Mouse (Mus musculus) intestine, postnatal 0 days (tissue): ENCODE data around the gene Zbed3. TPM values are rescaled to one million over a fixed set of nuclear protein-coding genes. Genes with fewer than 3 reads are reported as not detected.
A peak's percentile ranks its signal among the peaks of the same experiment; 100 is the strongest.

Experiments used
- ATAC-seq: fragments of 200-750 bp; cut with Nextera tagmentation; 2 replicates; pipeline ENCODE4 v1.8.0; 2017; ENCODE audit warnings: mild to moderate bottlenecking, moderate TSS enrichment, moderate library complexity
- H3K27ac ChIP-seq: fragments of 300-500 bp; sonication (generic); 2 replicates; pipeline ENCODE4 v1.5.1; 2014; ENCODE audit warnings: mild to moderate bottlenecking, low read depth, low read length, moderate library complexity
- H3K27me3 ChIP-seq: fragments of 300-500 bp; sonication (generic); replicated peaks from 2 replicates; pipeline ENCODE4 v1.6.1; 2014; ENCODE audit warnings: low read length, mixed read lengths; ENCODE audit not compliant: control insufficient read depth, insufficient read depth
- H3K36me3 ChIP-seq: fragments of 300-500 bp; sonication (generic); 2 replicates; pipeline ENCODE4 v1.6.1; 2014; ENCODE audit warnings: mild to moderate bottlenecking, moderate library complexity; ENCODE audit not compliant: control insufficient read depth, insufficient read depth
- H3K4me1 ChIP-seq: fragments of 300-500 bp; sonication (generic); replicated peaks from 2 replicates; pipeline ENCODE4 v1.6.1; 2014; ENCODE audit warnings: antibody characterized with exemption, low read length, mixed read lengths; ENCODE audit not compliant: control insufficient read depth, insufficient read depth
- H3K4me2 ChIP-seq: fragments of 300-500 bp; sonication (generic); replicated peaks from 2 replicates; pipeline ENCODE4 v1.6.1; 2014; ENCODE audit warnings: low read depth, mild to moderate bottlenecking, moderate library complexity
- H3K4me3 ChIP-seq: fragments of 300-500 bp; sonication (generic); 2 replicates; pipeline ENCODE4 v1.5.1; 2014; ENCODE audit warnings: low read depth, low read length
- H3K9ac ChIP-seq: fragments of 300-500 bp; sonication (generic); 2 replicates; pipeline ENCODE4 v1.6.1; 2014; ENCODE audit warnings: mild to moderate bottlenecking, low read depth, low read length
- H3K9me3 ChIP-seq: fragments of 300-500 bp; sonication (generic); 2 replicates; pipeline ENCODE4 v1.6.1; 2016; ENCODE audit warnings: mixed run types; ENCODE audit not compliant: control insufficient read depth
- CTCF ChIP-seq: sonication (generic); IDR thresholded peaks from 2 replicates; pipeline ENCODE4 v1.5.1; 2016; ENCODE audit warnings: low read depth, mild to moderate bottlenecking, control low read depth, antibody characterized with exemption, moderate library complexity
- WGBS: fragments of 180-500 bp; shearing (Covaris S2); extraction: QIAGEN DNeasy Blood & Tissue Kit; methylation state at CpG from one replicate; pipeline ENCODE4 v1.1.7; 2014; 5-methylcytosine and 5-hydroxymethylcytosine counted together
- polyA plus RNA-seq: library from polyadenylated mRNA; unstranded; fragments of >200 nt; fragmentation: Nextera tagmentation; extraction: Ambion mirVana; gene quantifications from 2 replicates; pipeline ENCODE4 v1.2.1, GENCODE M21; 2015

Gene Zbed3
- polyA plus RNA-seq, 1 experiment from 2014 or later = 20.9 TPM

DNA sequence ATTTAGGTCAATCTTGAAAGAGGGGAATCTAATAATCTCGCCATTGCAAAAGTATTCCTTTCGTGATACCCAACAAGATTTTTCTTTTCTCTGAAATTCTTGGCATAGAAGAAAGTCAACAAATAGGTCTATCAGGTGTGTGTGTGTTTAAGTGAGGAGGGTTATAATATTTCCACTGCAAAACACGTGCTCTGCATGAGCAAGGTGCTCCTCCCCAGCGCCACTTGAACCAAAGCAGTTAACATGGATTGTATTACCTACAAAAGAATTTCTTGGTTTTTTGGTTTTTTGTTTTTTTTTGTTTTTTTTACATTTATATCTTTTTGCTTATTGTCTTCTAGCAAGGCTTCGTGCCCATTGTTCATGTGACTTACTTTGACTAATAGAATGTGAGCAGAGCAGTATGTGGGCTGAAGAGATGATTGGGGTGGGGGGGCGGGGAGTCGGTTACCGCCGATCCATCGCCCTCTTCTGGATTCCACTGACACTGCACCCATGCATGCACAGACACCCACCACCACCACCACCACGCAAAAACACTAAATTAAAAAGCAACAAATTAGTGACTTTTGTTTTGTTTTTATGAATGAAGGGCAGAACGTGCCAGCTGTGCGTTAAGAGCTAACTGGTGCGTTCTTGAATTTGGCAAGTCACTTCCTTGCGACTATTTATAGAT is 676 bp downstream of the Zbed3 start:
- Histone ChIP-seq H3K4me3 (peak overlapping the region; percentile 95), H3K9ac (peak overlapping the region; percentile 100), H3K4me1 (peaks cover 9% of the 10 kb centered on the region; the same call in 1 of the 2 replicates), H3K27me3 (no peaks in the 10 kb centered on the region), H3K9me3 (no peaks in the 10 kb centered on the region), H3K36me3 (no peaks in the 10 kb centered on the region), H3K27ac (0 out of 2 replicates have a peak overlapping the region, but pooled peaks have one; percentile 100), H3K4me2 (peak overlapping the region; percentile 91)
- peak; percentile 63 for TF ChIP-seq CTCF
- 23% methylated on average over 15 of the region's 15 CpGs for WGBS
- peak; percentile 34; the same call in 1 of the 2 replicates for ATAC-seq

DNA sequence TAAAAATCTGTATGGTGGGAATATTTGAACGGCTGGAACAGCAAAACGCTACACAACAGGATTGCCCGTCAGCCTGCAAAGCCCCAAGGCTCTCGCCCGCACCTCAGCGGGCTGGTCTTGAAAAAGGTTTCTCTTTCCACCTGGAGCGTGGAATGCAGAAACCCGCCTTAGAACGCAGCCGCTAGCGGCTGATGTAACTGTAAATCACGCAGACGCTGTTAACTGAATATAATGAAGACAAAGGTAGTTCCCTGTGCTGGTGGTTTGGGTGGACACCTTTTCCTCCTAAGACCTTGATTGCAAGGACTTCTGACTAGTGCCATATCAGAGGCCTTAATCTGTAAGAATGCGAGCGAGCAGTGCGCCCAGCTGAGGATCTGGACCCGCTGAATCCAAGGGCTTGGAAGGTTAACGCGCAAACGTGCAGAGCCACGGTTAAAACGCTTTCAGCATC is 1.2 kb downstream of the Zbed3 start:
- Histone ChIP-seq H3K9ac (peak overlapping the region; percentile 100), H3K9me3 (no peaks in the 10 kb centered on the region), H3K36me3 (no peaks in the 10 kb centered on the region), H3K27me3 (no peaks in the 10 kb centered on the region), H3K4me3 (peak overlapping the region; percentile 95), H3K4me1 (peaks cover 8% of the 10 kb centered on the region; the same call in 1 of the 2 replicates), H3K27ac (peak overlapping the region; percentile 100), H3K4me2 (peak overlapping the region; percentile 91)
- peak; percentile 11; the same call in 1 of the 2 replicates for ATAC-seq
- under 1% methylated on average over 22 of the region's 22 CpGs for WGBS
- no peak for TF ChIP-seq CTCF

DNA sequence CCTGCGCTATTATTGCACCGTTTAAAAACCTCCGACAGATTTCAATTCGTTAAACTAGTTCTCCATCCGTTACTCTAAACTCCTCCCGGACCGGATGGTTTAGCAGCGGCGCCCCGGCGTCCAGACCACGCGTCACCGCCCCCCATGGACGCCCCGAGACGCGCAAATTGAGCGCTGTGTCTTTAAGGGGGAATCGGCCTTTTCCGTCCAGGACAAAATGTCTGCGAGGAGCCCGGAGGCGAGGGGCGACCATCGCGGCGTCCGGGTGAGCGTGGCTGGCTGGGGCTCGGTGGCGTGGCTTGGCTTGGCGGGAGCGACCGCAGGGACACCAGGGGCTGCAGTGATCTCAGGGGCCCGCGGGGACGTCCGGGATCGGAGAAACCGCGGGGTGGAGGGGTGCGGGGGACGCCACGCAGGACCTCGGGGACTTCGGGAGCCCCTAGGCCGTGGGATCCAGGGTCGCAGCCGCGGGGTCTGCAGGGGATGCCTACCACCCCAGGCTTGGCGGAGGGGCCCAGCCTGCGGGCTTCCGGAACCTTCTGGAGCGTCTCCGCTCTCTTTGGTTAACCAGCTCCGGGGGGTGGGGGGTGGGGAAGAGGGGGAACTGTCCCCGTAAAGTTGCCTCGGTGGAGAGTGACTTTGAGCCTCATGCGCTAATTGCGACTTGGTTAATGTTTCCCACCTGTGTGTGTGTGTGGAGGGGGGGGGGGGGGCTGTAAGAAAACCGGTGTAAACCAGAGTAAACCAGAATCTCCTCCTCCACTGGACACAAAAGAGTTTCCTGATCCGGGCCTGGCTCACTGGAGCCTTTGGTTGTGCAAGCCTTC is 1.9 kb downstream of the Zbed3 start:
- H3K27ac ChIP-seq = peak overlapping the region; percentile 100
- no peaks in the 10 kb centered on the region for H3K9me3 ChIP-seq
- H3K4me2 ChIP-seq = peak overlapping the region; percentile 91
- H3K36me3 ChIP-seq = no peaks in the 10 kb centered on the region
- H3K4me3 ChIP-seq = peak overlapping the region; percentile 95
- H3K9ac ChIP-seq = peak overlapping the region; percentile 100
- H3K4me1 ChIP-seq = peaks cover 8% of the 10 kb centered on the region; the same call in 1 of the 2 replicates
- ATAC-seq = peak; percentile 84
- H3K27me3 ChIP-seq = no peaks in the 10 kb centered on the region
- WGBS = under 1% methylated on average over 63 of the region's 63 CpGs
- TF ChIP-seq CTCF = no peak

DNA sequence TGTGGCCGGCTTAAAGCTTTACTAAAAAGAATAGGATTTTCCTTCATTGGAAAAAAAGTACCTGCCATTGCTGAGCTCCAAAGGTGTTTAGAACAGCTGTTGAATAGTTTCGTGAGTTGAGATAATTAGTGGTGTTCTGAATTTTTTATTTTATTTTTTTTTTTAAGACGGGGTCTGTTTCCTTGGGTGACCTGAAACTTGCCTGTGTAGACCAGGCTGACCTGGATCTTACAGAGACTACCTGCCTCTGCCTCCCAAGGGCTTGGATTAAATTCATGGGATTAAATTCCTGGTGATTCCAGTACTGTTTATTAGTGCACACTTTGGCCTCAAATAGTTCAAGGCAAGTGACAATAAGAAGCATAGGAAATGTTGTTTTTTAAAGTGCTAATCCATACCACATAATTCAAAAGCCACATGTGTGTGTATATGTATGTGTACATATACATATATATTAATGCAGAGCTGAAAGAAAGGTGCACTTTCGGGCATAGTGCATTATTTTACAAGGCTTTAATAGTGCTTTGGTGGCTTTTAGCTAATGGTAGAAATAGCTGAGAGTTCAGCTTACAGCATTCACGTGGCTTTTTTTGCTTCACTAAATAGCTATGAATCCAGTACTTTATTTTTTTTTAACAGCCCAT is 2.6 kb downstream of the Zbed3 start:
- no peaks in the 10 kb centered on the region for H3K27me3 ChIP-seq
- no peaks in the 10 kb centered on the region for H3K9me3 ChIP-seq
- ATAC-seq = no peak
- H3K36me3 ChIP-seq = no peaks in the 10 kb centered on the region
- H3K4me2 ChIP-seq = peak overlapping the region; percentile 91
- H3K27ac ChIP-seq = peak overlapping the region; percentile 100
- H3K4me1 ChIP-seq = peaks cover 8% of the 10 kb centered on the region; the same call in 1 of the 2 replicates
- TF ChIP-seq CTCF = no peak
- peak overlapping the region; percentile 100 for H3K9ac ChIP-seq
- peak overlapping the region; percentile 95 for H3K4me3 ChIP-seq
- WGBS = 2% methylated on average over 5 of the region's 5 CpGs

DNA sequence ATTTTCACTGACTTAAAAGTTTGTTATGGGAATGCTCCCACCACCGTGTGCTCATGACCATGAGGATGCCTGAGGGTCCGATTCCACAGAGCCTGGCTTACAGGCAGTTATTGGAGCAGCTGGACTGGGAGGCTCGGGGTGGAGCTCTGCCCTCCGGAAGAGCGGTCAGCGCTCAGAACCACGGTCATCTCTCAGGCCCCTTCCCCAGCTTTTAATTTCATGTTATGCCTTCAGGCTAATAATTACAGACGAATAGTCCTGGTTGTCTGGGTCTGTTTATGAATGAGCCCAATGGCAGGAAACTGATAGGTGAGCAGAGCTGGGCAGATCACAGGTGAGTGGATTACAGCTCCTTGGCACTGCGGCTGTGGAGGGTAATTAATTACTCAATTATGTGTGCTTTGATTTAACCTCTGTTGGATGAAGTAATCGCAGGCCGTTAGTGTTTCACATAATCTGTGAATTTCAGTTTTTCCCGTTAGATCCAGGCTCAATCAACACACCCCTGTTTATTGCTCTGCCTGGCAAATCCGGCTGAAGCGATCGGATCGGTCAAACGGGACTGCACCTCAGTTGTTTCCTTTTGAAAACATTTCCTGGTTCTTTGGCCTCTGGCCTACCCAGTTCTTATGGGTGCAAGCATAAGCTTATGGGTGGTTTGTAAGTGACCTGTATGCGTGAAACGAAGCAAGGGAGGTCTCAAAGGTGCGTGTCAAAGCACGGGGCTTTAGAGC is 3.4 kb downstream of the Zbed3 start:
- 6% methylated on average over 21 of the region's 21 CpGs for WGBS
- Histone ChIP-seq H3K9me3 (no peaks in the 10 kb centered on the region), H3K9ac (peak overlapping the region; percentile 100), H3K4me1 (peaks cover 8% of the 10 kb centered on the region; the same call in 1 of the 2 replicates), H3K27me3 (no peaks in the 10 kb centered on the region), H3K36me3 (no peaks in the 10 kb centered on the region), H3K4me2 (peak overlapping the region; percentile 91), H3K4me3 (peak overlapping the region; percentile 95), H3K27ac (peak overlapping the region; percentile 100)
- ATAC-seq = peak; percentile 44
- TF ChIP-seq CTCF = no peak
